Mouse (Mus musculus) urinary bladder, postnatal 25 days (tissue): Measurements from ENCODE around the gene Xrcc5.

Experiments used
- DNase-seq: peaks from one replicate; pipeline ENCODE4 v3.0.0; 2022; ENCODE audit warnings: low spot score

Xrcc5 gene

DNA sequence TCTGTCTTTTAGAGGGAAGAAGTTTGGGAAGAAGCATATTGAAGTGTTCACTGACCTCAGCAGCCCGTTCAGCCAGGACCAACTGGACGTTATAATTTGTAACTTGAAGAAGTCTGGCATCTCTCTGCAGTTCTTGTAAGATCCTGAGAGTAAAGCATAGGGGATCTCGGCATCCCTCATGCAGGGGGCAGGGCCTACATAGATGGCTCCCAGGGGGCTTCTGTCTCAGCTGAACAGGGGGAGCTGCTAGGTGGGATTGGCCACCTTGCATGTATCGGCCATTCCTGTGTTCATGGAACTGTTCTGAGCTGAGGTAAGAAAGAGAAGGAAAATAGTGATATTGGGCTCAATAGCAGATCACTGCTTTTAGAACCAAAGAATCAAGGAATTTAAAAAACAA, 8.2 kb downstream of the Xrcc5 start:
- no peak for DNase-seq

DNA sequence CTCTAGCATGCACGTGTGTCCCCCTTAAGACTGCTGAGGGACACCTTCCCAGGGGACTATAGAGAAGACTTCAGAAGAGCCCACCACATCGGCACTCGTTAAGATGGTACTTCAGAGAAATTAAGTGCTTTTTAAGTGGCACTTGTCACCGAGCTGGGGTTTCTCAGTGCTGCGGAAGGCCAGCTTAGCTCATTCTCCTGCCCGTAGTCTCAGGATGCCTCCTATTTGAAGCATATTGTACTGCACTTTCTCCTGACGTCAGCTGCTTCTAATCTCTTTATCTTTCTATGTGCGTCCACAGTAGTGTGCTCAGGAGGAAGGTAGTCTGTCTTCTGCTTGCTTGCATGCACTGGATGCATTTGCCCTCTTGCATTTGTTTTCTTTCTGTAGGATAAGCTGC, 9.2 kb downstream of the Xrcc5 start:
- no peak for DNase-seq

DNA sequence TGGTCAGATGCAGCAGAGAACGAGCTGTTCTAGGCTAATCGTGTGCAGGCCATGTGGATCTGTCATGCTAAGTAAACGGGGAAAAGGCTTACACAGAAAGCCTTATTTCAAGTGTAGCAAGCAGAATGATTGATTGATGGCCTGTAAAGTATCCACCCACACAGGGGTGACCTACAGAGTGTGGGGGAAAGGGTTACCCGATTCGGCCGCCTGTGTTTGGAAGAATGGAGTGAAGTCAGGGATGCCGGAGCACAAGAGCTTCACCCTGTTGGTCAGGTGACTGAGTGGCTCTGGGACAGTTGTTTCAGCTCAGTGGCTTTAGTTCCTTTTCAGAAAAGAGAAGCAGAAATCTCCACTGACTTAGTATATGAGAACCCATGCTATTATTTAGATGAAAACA, 9.7 kb downstream of the Xrcc5 start:
- DNase-seq, result no peak

DNA sequence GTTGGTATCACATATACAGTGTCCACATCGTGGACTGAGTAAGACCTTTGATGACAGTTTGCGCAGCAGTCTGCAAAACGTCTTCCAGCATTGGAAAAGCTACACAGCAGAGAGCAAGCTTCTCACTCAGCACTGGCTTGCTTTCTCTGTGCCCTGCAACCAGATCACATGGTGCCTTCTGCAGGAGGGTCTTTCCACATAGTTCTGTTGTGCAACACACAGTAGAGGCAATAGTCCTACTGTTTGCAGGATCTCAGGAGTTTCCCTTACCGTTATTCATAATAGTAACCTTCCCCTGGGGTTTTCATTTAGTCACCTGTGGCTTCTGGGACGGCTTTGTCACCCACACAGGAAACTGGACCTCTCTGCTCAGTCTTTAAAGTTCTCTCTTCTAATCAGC, 13.5 kb downstream of the Xrcc5 start:
- DNase-seq, result no peak

DNA sequence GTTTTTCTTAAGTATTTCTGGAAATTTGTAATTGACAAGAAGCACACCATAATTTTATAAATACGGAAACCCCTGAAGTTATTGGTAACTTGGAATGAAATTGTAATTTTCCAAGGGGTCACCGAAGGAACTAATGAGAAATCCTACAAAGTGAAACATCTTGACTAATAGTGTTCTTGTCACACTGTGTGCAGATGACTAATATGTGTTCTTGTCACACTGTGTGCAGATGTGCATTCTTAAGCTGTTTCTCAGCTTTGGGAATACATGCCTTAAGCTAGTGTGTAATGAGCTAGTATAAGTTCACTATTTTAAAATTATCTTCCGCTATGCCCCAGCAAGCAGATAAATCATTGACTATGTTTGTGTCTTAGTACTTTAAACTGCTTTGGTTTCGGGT, 16.0 kb downstream of the Xrcc5 start:
- no peak for DNase-seq

DNA sequence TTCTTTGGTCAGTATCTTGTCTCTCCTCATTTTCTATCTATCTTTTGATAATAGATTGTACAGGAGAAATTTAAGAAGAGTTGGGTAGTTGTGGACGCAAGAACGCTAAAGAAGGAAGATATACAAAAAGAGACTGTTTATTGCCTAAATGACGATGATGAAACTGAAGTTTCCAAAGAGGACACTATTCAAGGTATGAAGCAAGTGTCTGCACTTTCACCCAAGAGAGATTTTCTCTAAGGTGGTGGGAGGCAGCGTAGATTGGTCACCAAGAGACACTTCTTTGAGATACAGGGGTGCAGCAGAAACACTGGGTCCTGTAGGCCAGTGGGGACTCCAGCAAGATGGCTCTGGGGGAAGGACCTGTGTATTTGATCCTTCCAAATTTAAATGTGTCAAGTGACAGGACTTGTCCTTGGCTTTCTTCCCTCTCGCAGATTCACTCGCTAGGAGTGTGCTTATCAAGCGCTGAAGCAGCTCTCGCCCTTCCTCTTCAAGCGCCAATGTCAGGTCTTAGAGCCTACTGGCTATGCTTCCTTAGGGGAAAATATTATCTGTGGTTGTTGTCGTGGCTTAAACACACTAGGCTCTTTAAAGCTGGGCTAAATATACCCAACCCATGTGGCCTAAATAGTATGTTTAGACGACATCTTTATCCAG, 19.1 kb downstream of the Xrcc5 start:
- DNase-seq, result no peak

DNA sequence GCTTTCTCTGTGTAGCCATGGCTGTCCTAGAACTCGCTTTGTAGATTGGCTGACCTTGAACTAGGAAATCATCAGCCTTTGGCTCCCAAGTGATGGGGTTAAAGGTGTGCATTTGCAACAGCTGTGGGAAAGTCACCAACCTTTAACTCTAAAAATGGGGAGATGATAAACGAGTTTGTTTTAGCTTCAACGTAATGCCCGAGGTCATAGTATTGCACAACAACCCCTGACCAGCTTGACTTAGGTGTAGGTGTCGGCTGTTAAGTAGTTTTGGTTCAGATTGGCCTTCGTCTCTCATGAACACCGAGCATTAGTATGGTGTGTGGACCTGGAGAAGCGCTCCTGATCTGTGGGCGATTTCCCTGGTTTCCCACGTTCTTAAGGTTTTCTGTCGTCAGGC, 27.6 kb downstream of the Xrcc5 start:
- DNase-seq, result no peak

DNA sequence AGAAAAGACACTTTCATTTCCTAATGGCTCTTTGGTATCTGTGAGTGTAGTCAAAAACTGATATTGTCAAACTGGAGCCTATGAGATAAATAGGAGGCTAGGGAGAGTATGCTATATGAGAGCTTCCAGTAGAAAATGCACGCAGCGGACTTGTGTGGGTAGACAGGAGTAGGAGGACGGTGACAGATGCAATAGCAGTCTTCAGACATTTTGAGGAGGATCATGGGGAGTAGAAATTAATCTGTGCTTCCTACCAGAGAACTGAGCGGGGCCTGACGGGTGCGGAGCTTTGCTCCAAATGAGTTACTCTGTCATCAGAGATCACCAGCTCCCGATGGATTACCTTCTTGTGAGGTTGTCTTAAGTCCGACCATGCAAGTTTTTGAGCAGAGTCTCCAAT, 29.6 kb downstream of the Xrcc5 start:
- DNase-seq, result no peak

DNA sequence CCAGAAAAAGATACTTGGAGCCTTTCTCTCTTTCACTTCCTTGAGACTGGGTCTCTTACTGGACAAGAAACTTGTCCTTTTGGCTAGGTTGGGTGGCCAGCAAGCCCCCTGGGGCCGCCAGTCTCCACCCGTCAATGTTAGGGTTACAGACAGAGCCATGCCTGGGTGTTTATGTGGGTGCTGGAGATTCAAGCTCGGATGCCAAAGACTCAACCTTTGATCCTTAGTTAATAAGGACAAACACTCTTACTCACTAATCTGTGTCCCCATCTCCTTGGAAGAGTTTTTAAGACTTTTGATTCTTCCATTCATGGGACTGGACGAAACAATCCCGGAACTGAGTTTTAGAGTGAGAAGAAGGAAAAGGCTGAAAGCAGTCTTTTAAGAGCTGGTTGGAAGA, 31.1 kb downstream of the Xrcc5 start:
- no peak for DNase-seq

DNA sequence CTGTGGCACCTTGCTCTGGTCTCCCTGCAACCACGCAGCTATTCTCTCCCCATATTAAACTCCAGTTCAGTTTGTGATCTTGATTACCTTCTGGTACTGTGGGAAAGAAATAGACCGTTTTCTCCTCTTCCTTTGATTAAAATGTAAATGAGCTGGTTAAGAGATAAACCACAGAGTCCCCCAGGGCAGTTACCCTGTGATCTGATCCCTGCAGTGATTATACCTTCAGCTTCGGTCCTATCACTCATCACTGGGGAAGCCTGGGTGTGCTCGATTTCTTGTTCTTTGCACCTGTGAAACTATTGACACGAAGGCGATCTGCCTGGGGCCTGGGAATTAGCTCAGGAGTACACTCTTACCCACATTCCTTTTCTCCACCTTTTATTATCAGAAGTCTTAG, 40.7 kb downstream of the Xrcc5 start:
- no peak for DNase-seq

DNA sequence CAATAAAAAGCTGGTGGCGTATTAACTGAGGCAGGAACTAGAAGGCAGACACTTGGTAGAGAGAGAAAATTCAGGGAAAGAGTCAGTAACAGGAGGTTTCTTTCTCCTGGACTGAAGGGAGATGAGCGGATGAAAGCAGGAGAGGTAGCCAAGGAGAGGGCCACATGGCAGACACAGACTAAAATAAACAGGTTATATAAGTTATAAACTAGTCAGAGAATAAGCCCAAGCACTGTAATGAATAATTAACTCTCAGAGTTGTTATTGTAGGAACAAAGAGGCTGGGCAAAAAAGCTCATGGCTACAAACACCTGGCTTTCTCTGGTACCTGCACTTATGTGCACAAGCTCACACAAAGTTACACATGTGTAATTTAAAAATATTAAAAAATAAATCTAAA, 47.6 kb downstream of the Xrcc5 start:
- DNase-seq, result no peak

DNA sequence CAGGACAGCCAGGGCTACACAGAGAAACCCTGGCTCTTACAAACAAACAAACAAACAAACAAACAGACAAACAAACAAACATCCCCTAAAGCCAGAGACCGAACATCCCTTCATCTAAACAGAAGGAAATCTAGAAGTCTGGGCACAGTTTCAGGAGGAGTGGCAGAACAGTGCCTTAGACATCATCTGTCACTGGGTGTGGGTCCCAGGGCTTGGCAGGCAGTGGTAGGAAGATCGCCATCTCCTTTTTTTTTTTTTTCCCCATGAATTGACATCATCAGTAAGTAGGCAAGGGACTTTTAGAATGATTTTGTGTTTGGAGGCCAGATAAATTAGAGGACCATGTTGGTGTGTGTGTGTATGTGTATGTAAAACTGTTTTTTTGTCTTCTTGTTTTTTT, 51.0 kb downstream of the Xrcc5 start:
- no peak for DNase-seq

DNA sequence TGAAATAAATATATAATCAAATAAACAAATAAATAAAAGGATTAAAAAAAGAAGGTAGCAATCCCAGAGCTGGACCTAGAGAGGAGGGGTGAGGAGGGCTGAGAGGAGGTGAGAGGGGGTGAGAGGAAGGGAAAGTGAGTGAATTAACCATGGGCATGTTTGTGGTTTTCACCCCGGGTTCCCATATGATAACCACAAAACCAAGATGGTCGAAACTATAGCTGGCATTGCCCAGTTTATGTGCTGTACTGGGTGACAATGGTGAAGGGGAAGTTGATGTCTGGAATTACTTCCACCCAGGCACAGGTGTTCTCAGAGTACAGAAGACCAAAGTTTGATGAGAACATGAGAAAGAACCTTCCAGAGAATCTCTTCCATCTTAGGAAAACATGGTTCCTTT, 52.2 kb downstream of the Xrcc5 start:
- DNase-seq, result no peak

DNA sequence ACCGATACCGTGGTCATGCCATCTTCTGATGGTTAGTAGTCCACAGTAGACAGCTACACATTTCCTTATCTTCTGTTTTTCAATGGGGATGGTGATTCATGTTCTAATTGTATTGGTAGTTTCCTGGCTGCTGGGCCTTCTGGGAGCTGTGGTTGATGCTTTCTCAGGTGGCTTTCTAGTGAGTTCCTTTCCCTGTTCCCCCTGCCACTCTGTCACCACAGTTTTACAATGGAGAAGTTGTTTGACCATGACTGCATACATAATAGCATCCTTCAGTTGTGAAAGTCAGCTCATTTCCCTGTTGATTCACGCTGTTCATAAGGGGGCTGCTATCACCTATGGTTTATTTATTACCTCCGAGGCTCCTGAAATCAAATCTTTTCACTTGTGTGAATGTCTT, 53.6 kb downstream of the Xrcc5 start:
- no peak for DNase-seq

DNA sequence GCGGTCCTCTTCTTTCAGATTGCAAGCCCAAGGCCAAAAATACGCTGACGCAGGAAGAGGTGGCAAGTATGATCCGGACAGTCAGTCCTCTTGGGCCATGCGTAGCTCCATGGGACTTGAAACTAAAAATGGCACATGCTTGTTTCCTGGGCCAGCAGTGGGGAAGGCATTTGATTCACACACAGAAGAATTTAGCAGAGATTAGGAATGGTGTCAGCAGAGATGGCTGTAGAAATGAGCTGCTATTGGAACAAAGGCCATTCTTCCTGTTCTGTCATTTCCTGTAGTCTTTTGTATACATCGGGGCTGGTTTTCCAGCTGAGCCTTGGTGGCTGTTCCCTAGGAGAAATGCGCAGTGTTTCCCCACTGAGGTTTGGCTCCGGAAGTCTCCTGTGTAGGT, 57.4 kb downstream of the Xrcc5 start:
- DNase-seq, result no peak

DNA sequence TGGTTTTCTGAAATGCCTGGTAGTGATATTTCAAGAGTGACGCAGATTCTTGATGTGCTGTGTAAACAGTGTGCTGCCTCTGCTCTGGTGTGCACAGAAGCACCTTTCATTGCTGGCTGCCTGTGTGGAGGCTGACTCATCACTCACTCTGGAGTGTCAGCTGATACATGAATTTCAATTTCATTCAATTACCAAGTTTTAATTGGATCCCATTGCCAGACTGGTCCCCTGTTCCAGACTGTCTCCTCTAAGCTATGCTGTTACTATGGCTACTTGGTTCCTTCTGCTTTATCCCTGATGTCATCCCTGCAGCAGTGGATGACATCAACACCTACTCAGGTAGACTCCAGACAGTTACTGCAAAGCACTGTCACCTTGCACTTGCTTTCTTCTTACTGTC, 65.3 kb downstream of the Xrcc5 start:
- DNase-seq, result no peak

DNA sequence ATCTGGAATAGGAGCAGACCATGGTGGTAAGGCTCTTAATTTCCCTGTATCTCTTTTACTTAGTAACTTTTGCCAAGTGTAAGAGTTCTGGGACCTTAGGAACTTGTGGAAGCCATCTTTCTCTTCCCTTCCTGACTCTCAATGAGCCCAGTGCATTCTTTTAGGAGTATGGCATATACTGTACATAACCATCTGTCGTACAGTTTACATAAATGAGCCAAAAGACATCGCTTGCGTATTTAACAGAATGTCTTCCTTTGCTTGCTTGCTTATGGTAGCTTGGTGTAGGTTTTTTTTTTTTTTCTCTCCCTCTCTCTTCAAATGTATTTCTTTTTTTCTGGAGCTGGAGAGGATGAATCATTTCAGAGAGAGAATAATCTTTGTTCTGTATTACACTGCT, 65.7 kb downstream of the Xrcc5 start:
- no peak for DNase-seq

DNA sequence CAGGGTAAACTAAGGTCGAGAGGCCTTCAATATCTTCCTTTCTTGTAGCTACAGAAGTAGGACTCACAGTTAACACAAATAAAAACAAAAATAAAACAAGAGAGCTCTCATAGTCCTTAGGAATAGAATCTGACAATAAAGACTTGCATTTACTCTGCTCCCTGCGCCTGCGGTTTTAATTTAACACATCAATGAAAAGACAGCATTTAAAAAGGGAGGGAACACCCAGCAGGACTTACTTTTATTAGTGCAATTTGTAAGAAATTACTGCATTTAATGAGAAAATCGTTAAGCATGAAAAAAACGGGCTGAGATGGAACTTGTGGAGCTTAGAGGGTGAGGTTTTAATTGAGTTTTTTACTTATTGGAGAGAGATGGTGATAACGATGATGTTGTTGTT, 66.4 kb downstream of the Xrcc5 start:
- no peak for DNase-seq

DNA sequence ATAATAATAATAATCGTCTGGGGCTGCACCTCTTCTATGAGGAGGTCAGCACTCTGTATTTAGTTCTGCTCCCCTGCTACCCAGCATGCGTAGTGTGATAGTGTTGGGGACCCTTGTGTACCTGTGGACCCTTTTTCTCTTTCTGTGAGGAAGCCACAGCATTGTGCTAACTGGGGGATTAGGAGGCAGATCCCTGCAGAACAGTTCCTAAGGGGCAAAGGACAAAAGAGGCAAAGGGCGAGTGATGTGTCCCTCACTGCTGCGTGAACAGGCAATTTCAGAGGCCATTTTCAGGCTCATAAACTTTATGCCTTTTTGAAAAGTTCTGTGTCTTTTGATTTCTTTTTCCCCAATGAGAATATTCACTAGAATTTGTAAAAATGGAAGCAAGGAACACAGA, 66.8 kb downstream of the Xrcc5 start:
- DNase-seq, result no peak

DNA sequence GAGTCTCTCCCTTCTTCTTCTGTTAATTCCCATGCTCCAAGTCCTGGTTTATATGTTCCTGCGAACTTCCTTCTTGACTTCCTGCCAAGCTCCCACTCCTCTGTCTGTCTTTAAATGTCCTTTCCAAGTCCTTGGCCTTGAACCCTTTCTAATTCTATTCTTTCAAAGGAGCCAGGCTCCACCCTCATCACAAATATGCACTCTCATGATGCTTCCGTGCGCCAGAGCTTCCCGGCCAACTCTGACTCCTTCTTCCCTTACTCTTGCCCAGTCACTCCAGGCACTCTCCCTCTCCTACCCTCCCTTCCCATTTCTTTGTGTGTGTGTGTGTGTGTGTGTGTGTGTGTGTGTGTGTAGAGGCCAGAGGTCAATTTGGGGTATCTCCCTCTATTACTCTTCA, 70.9 kb downstream of the Xrcc5 start:
- no peak for DNase-seq

DNA sequence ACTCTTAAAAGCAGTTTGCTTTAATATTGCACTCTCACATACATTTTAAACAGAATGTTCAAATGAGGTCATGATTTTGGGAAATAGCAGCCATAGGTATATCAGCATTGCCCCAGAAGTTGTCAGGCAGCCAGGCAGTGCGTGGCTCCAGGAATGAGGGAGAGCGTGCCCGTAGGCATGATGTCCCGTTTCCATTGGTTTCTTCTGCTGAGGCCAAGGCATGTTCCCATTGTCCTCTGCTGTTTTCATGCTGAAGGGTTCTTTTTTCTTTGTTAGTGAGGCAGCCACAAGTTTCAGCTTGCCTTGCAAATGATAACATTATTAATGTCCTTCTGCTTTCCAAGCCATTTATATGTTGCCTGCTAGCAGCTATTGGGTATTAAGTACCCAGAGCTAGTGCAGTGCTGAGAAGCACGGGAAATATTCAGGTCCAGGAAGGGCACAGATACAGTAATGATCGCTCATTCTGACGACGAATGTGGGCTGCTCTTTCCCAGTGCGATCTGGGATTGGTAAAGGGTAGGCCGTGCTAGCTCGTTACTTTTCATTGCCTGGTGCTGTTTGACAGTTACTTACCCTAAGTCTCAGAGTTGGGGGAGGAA, 72.6 kb downstream of the Xrcc5 start:
- no peak for DNase-seq

DNA sequence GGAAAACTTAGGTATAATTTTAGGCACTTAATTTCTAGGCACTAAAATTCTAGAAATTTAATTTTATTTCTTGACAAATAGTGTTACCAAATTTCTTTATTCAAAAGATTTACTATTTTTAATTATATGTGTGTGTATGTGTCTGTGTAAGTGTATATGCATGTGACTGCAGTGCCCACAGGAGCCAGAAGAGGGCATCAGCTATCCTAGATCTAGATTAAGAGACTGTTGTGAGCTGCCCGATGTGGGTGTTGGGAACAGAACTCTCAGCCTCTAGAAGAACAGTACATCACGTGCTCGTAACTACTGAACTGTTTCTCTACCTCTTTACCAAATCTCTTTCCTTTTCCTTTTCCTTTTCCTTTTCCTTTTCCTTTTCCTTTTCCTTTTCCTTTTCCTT, 73.3 kb downstream of the Xrcc5 start:
- no peak for DNase-seq

DNA sequence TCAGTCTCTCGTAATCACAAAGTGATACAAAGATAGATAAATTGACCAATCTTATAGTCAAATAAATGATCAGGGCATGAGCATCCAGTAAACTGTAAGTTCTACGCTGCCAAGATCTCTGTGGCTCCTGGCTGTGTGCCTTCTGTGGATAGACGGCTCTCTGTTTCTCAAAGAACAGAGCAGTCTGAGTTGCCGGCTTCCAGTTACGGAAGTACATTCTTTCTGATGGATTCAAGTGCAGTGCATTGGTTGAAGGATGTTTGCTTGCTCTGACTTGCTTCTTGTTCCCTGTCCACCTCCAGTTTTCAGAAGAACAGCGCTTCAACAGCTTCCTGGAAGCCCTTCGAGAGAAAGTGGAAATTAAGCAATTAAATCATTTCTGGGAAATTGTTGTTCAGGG, 75.8 kb downstream of the Xrcc5 start:
- no peak for DNase-seq

DNA sequence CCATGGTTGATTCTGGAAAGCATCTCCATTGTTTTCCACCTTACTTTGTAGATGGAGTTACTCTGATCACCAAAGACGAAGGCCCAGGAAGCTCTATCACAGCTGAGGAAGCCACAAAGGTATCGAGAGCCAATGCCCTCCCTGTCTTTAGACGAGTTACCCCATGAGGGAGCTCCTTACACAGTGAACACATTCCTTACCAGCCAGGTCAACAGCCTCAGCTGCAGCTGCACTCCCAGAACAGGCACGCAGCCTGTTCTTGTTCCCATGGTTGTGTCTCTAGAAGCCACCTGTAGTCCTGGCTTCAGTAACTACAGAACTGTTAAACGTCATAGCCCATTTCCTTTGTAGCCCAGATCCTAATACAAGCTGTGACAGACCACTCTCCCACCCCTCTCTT, 76.4 kb downstream of the Xrcc5 start:
- no peak for DNase-seq

DNA sequence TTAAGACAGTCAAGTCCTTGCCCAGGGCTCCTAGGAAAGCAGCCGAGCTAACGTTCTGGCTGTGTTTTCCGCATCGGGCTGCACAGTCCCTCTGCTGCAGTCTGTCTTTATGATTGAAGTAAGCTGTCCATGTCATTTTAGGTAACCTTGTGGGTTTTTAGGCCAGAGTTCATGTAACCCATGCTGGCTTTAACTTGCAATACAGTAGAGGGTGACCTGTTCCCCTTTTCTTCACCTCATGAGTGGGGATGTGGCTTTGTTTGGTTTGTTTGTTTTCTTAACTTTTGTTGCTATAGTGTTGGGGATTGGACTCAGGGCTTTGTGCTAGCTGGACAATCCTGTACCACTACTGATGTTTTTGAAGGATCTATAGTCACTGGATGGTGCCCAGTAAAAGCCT, 83.2 kb downstream of the Xrcc5 start:
- DNase-seq, result no peak
